Comparison of ENCODE assay signal across 8 mouse cellular contexts in genomic region chr3:54915643-54916071, GRCm38 (mm10). TPM values are rescaled to one million over a fixed set of nuclear protein-coding genes. Genes with fewer than 3 reads are reported as not detected.
DNase-seq lines count a peak whose midpoint lies in the region; ATAC-seq and TF ChIP-seq lines count a peak whose summit lies in the region.

Gene Sertm1, minus strand, starts transcription at chr3:54915887.

- H3K4me2 ChIP-seq in kidney, embryonic 16.5 days (replicated peaks; ENCODE audit: low read depth, low read length) = peak within 1 kb of the TSS; percentile 93
- H3K4me2 ChIP-seq in heart, embryonic 14.5 days (ENCODE audit: low read length) = peak within 1 kb of the TSS; percentile 86
- H3K4me2 ChIP-seq in midbrain, postnatal 0 days (ENCODE audit: low read depth, low read length, poor library complexity, severe bottlenecking) = peak within 1 kb of the TSS; percentile 92

- no peak within 1 kb of the TSS for H3K27ac ChIP-seq in kidney, embryonic 16.5 days (ENCODE audit: low read length)
- H3K27ac ChIP-seq in heart, embryonic 14.5 days (replicated peaks in 1 of 2; ENCODE audit: control insufficient read depth in 1 of 2, insufficient read depth in 1 of 2, low read depth in 2 of 2, low read length in 2 of 2) = no peak within 1 kb of the TSS
- H3K27ac ChIP-seq in left cerebral cortex, adult 2 months = peak within 1 kb of the TSS; percentile 66
- H3K27ac ChIP-seq in midbrain, postnatal 0 days (ENCODE audit: low read depth, low read length) = no peak within 1 kb of the TSS

- peaks cover 9% of the 10 kb centered on the region; the same call in 1 of the 2 replicates for H3K4me1 ChIP-seq in kidney, embryonic 16.5 days (ENCODE audit: insufficient read depth, low read length)
- no peaks in the 10 kb centered on the region for H3K4me1 ChIP-seq in heart, embryonic 14.5 days (ENCODE audit: control insufficient read depth in 2 of 2, insufficient read depth in 2 of 2, low read length in 2 of 2)
- no peaks in the 10 kb centered on the region for H3K4me1 ChIP-seq in midbrain, postnatal 0 days (ENCODE audit: insufficient read depth, low read length)

- H3K9me3 ChIP-seq in kidney, embryonic 16.5 days (ENCODE audit: low read length) = no peaks in the 10 kb centered on the region
- H3K9me3 ChIP-seq in heart, embryonic 14.5 days (ENCODE audit: control insufficient read depth, low read length) = no peaks in the 10 kb centered on the region
- H3K9me3 ChIP-seq in midbrain, postnatal 0 days (ENCODE audit: low read length) = no peaks in the 10 kb centered on the region

- TF ChIP-seq CTCF in left cerebral cortex, adult 2 months (IDR thresholded peaks at IDR 0.05) = no peak; the same call in 1 of the 2 replicates
- peak; percentile 49 for TF ChIP-seq CTCF in midbrain, postnatal 0 days (IDR thresholded peaks at IDR 0.05)

- H3K4me3 ChIP-seq in kidney, embryonic 16.5 days (ENCODE audit: low read length) = peak within 1 kb of the TSS; percentile 57
- peak within 1 kb of the TSS; percentile 59 to 60 for H3K4me3 ChIP-seq in heart, embryonic 14.5 days (ENCODE audit: control insufficient read depth in 1 of 2, insufficient read depth in 1 of 2, low read depth in 1 of 2, low read length in 2 of 2)
- peak within 1 kb of the TSS; percentile 49 for H3K4me3 ChIP-seq in left cerebral cortex, adult 2 months
- H3K4me3 ChIP-seq in midbrain, postnatal 0 days (ENCODE audit: low read depth, low read length) = peak within 1 kb of the TSS; percentile 61

- peaks cover 46% of the 10 kb centered on the region for H3K27me3 ChIP-seq in kidney, embryonic 16.5 days (ENCODE audit: insufficient read depth, low read length)
- H3K27me3 ChIP-seq in heart, embryonic 14.5 days (ENCODE audit: control insufficient read depth, insufficient read depth, low read length) = peaks cover 39% of the 10 kb centered on the region
- 0 out of 2 replicates have a peak, but pooled peaks cover 6% of the 10 kb centered on the region for H3K27me3 ChIP-seq in midbrain, postnatal 0 days (ENCODE audit: insufficient read depth, low read length)

- ATAC-seq in kidney, embryonic 16.5 days (ENCODE audit: low FRiP score, low TSS enrichment) = peak; percentile 99
- peak; percentile 90 for ATAC-seq in heart, embryonic 14.5 days (ENCODE audit: insufficient number of reproducible peaks, insufficient read depth, low FRiP score, low read depth)
- ATAC-seq in midbrain, postnatal 0 days (ENCODE audit: low FRiP score) = peak; percentile 95

- DNase-seq in kidney, adult 11 months = no peak
- DNase-seq in embryo, embryonic 11 days = peak; percentile 88
- DNase-seq in left cerebral cortex, adult 2 months (ENCODE audit: extremely low spot score in 1 of 2, low spot score in 2 of 2) = peak; percentile 72 to 75
- DNase-seq in midbrain, postnatal 0 days (ENCODE audit: low spot score) = peak; percentile 73
- no peak for DNase-seq in urinary bladder, postnatal 10 days (ENCODE audit: low spot score)
- DNase-seq in spleen, adult 12 weeks (ENCODE audit: low spot score) = no peak

- intact Hi-C loops in left cerebral cortex, adult 2 months (cut with DNase I) = loop anchor here (5.0 kb wide), 3 partner anchors 77 to 147 kb away; no protein-coding TSS in a partner anchor

- H3K9ac ChIP-seq in kidney, embryonic 16.5 days (replicated peaks; ENCODE audit: low read length) = peak within 1 kb of the TSS; percentile 42
- peak within 1 kb of the TSS; percentile 58 for H3K9ac ChIP-seq in heart, embryonic 14.5 days (ENCODE audit: low read length)
- H3K9ac ChIP-seq in midbrain, postnatal 0 days (replicated peaks; ENCODE audit: low read length, poor library complexity, severe bottlenecking) = peak within 1 kb of the TSS; percentile 48

- no peaks in the 10 kb centered on the region for H3K36me3 ChIP-seq in kidney, embryonic 16.5 days (ENCODE audit: insufficient read depth, low read length)
- H3K36me3 ChIP-seq in heart, embryonic 14.5 days (ENCODE audit: control insufficient read depth, insufficient read depth, low read length) = no peaks in the 10 kb centered on the region
- no peaks in the 10 kb centered on the region for H3K36me3 ChIP-seq in midbrain, postnatal 0 days (ENCODE audit: insufficient read depth, low read length)

- WGBS in kidney, embryonic 16.5 days = under 1% methylated on average over 36 of the region's 38 CpGs
- under 1% methylated on average over 35 of the region's 38 CpGs for WGBS in heart, embryonic 14.5 days
- WGBS in midbrain, postnatal 0 days = under 1% methylated on average over 38 of the region's 38 CpGs

RNA-seq across cellular contexts. Expression of gene Sertm1, which starts in this region (rescaled TPM):
- not detected in 2 replicates for polyA plus RNA-seq in kidney, embryonic 16.5 days (2015; fragmentation: Nextera tagmentation; extraction: Ambion mirVana)
- polyA plus RNA-seq in heart, embryonic 14.5 days (2014; fragmentation: Nextera tagmentation; extraction: Ambion mirVana) = 0.15 and 0.24 TPM in 2 replicates
- 10 to 100 TPM; 29.1 to 33.0 TPM for total RNA-seq in left cerebral cortex, adult 2 months (2021)
- total RNA-seq in midbrain, postnatal 0 days (2014; rRNA removed) = 26.7 and 29.0 TPM in 2 replicates
- polyA plus RNA-seq in midbrain, postnatal 0 days (2015; fragmentation: Nextera tagmentation; extraction: Ambion mirVana) = 1.9 and 2.0 TPM in 2 replicates

Comparison
In these comparisons a context has a peak if more than half of its experiments do, and no peak if none do; other contexts are left out.
1. Peak in ATAC-seq, H3K4me3 ChIP-seq, H3K9ac ChIP-seq and H3K4me2 ChIP-seq in kidney, embryonic 16.5 days; RNA of the gene not detected or under 1 TPM.
2. Peak in ATAC-seq, H3K4me3 ChIP-seq, H3K9ac ChIP-seq and H3K4me2 ChIP-seq in heart, embryonic 14.5 days; RNA of the gene not detected or under 1 TPM.
3. DNase-seq: peak in embryo, embryonic 11 days (single experiment), left cerebral cortex, adult 2 months (2 of 2) and midbrain, postnatal 0 days (single experiment); none in kidney, adult 11 months (single experiment), urinary bladder, postnatal 10 days (single experiment) and spleen, adult 12 weeks (single experiment).
4. Peak in every context shown above with its lines, with median percentiles within 50 percentile points of each other: ATAC-seq, H3K4me2 ChIP-seq, H3K4me3 ChIP-seq and H3K9ac ChIP-seq.